Mouse (Mus musculus) brain, embryonic 14.5 days (tissue): ENCODE measurements around the gene Olfr3.

Experiments used
- CTCF ChIP-seq: fragments of 200-500 bp; IDR thresholded peaks from 2 replicates; pipeline ENCODE4 v1.5.1; 2012; ENCODE audit warnings: inconsistent platforms, mild to moderate bottlenecking, moderate library complexity, borderline replicate concordance; ENCODE audit not compliant: insufficient read depth, insufficient read length; ENCODE audit errors: extremely low read depth
- POLR2A ChIP-seq: fragments of 200-500 bp; IDR thresholded peaks from 2 replicates; pipeline ENCODE4 v1.6.1; 2012; ENCODE audit warnings: mild to moderate bottlenecking, inconsistent platforms, borderline replicate concordance; ENCODE audit not compliant: poor library complexity, insufficient read depth, insufficient read length, severe bottlenecking; ENCODE audit errors: extremely low read depth

- no peak for TF ChIP-seq CTCF
- no peak for TF ChIP-seq POLR2A
These were observed 32.9 kb downstream of the Olfr3 start, which contains the start of gene Olfr348 for GRCm38 (mm10) chr2:36783976-36784375.
